Mouse (Mus musculus) forebrain, embryonic 15.5 days (tissue): ENCODE results near the gene Tln2. TPM values are rescaled to one million over a fixed set of nuclear protein-coding genes. Genes with fewer than 3 reads are reported as not detected.

Experiments used
- ATAC-seq: fragments of 200-750 bp; cut with Nextera tagmentation; replicated peaks from 2 replicates; pipeline ENCODE4 v1.8.0; 2017; ENCODE audit warnings: mild to moderate bottlenecking, moderate TSS enrichment, moderate library complexity
- H3K27ac ChIP-seq: fragments of 300-500 bp; sonication (generic); replicated peaks from 2 replicates; pipeline ENCODE4 v1.5.1; 2015; ENCODE audit warnings: mild to moderate bottlenecking, inconsistent platforms
- H3K27me3 ChIP-seq: fragments of 300-500 bp; sonication (generic); 2 replicates; pipeline ENCODE4 v1.6.1; 2015; ENCODE audit warnings: inconsistent platforms
- H3K36me3 ChIP-seq: fragments of 300-500 bp; sonication (generic); 2 replicates; pipeline ENCODE4 v1.6.1; 2015; ENCODE audit warnings: mild to moderate bottlenecking, inconsistent platforms
- H3K4me1 ChIP-seq: fragments of 300-500 bp; sonication (generic); 2 replicates; pipeline ENCODE4 v1.6.1; 2015; ENCODE audit warnings: inconsistent platforms
- H3K4me2 ChIP-seq: fragments of 300-500 bp; sonication (generic); replicated peaks from 2 replicates; pipeline ENCODE4 v1.6.1; 2015; ENCODE audit warnings: mild to moderate bottlenecking, inconsistent platforms
- H3K4me3 ChIP-seq: fragments of 300-500 bp; sonication (generic); 2 replicates; pipeline ENCODE4 v1.5.1; 2015; ENCODE audit warnings: mild to moderate bottlenecking, inconsistent platforms
- H3K9ac ChIP-seq: fragments of 300-500 bp; sonication (generic); replicated peaks from 2 replicates; pipeline ENCODE4 v1.6.1; 2015; ENCODE audit warnings: mild to moderate bottlenecking, inconsistent platforms
- H3K9me3 ChIP-seq: fragments of 300-500 bp; sonication (generic); 2 replicates; pipeline ENCODE4 v1.6.1; 2016; ENCODE audit warnings: inconsistent platforms
- WGBS: fragments of 180-500 bp; shearing (Covaris S2); methylation state at CpG from one replicate; pipeline ENCODE4 v1.1.7; 2015; ENCODE audit warnings: mixed read lengths; 5-methylcytosine and 5-hydroxymethylcytosine counted together
- polyA plus RNA-seq: library from polyadenylated mRNA; unstranded; fragments of >200 nt; fragmentation: Nextera tagmentation; extraction: Ambion mirVana; gene quantifications from 2 replicates; pipeline ENCODE4 v1.2.1, GENCODE M21; 2015

Tln2 gene
- polyA plus RNA-seq, 1 experiment from 2014 or later: 17.5 TPM

DNA sequence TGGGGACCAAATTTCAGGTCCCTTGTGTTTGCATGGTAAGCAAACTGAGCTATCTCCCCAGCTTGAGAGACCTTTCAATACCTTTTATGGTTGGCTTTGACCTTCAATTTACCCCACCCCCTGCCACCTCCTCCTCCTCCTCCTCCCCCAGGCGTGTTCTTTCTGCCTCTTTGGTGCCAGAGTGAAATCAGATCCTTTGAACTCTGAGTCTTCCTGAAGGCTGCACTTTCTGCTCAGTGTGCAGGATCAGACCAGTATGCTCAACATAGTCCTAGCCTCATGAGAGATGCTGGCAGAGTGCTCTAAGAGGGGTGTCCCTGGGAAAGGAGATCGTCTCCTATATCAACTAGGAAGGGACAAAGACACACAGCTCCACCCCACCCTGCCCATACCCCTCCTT lies 309.4 kb downstream of the Tln2 start:
- H3K4me3 ChIP-seq: no peak overlapping the region
- H3K9me3 ChIP-seq: no peaks in the 10 kb centered on the region
- H3K9ac ChIP-seq: no peak overlapping the region
- no peak overlapping the region for H3K27ac ChIP-seq
- no peak for ATAC-seq
- 66% methylated on average over 2 of the region's 2 CpGs for WGBS
- H3K36me3 ChIP-seq: no peaks in the 10 kb centered on the region; the same call in 1 of the 2 replicates
- no peak overlapping the region for H3K4me2 ChIP-seq
- no peaks in the 10 kb centered on the region for H3K4me1 ChIP-seq
- H3K27me3 ChIP-seq: no peaks in the 10 kb centered on the region

DNA sequence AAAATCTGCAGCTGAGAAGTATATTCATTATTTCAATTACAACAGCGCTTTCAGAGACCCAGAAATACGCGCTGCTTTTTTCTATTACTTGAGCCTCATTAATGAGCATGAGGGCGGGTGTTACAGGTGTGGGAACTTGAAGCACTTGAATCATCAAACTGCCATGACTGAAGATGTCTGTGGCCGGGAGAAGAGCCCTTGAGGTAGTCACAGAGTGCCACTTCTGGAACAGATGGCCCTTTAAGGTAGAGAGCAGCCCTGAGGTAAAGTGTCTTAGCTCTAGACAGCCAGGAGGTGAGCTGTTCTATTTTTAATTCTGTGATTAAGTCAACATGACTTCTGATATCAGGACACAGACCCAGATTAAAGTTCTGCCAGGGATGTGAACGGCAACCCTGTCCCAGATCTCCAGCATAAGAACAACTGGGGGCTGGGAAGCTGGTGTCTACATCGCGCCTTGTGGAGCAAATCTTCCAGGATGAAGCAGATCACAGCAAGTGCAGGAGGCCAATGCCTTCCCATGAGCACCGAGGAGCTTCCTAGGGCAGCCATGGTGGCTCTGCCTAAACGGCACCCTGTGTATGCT lies 312.0 kb downstream of the Tln2 start:
- Histone ChIP-seq H3K4me2 (no peak overlapping the region), H3K27me3 (no peaks in the 10 kb centered on the region), H3K4me3 (no peak overlapping the region), H3K27ac (no peak overlapping the region), H3K9me3 (no peaks in the 10 kb centered on the region), H3K4me1 (no peaks in the 10 kb centered on the region), H3K9ac (no peak overlapping the region), H3K36me3 (no peaks in the 10 kb centered on the region; the same call in 1 of the 2 replicates)
- 87% methylated on average over 10 of the region's 10 CpGs for WGBS
- ATAC-seq: no peak

DNA sequence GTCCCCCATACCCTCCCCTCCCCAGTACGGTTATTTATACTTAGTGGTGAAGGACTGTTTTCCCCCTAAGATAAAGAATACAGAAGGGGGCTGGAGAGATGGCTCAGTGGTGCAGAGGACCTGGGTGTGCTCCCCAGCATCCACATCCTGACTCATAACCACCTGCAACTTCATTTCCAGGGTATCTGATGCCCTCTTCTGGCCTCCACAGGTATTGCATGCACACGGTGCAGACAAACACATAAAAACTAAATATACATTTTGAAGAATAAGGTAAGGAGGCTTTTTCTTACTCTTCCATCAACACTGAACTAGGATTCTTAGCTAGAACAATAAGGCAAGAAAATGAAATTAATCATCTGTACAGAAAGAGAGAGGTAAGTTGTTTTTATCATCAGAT lies 314.2 kb downstream of the Tln2 start:
- H3K36me3 ChIP-seq: no peaks in the 10 kb centered on the region; the same call in 1 of the 2 replicates
- no peaks in the 10 kb centered on the region for H3K27me3 ChIP-seq
- no peaks in the 10 kb centered on the region for H3K9me3 ChIP-seq
- H3K4me3 ChIP-seq: no peak overlapping the region
- 100% methylated on average over 2 of the region's 2 CpGs for WGBS
- no peaks in the 10 kb centered on the region for H3K4me1 ChIP-seq
- no peak overlapping the region for H3K9ac ChIP-seq
- no peak for ATAC-seq
- H3K27ac ChIP-seq: no peak overlapping the region
- no peak overlapping the region for H3K4me2 ChIP-seq

DNA sequence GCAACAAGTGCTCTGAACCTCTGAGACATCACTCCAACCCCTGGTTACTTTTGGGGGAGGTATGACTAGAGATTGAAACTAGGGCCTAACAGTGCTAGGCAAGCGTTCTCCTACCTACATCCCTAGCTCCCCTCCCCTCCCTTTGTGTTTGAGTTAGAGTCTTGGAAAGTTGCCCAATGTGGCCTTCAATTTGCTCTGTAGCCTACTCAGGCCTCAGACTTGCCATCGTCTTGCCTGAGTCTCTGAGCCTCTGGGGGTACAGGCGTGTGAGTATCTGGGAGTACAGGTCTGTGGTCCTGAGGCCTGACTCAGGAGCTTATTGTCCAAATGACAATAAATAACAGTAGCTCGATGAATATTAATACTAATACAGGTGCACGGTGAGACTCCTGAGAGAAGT lies 317.8 kb downstream of the Tln2 start:
- H3K36me3 ChIP-seq: no peaks in the 10 kb centered on the region
- ATAC-seq: no peak
- no peak overlapping the region for H3K4me3 ChIP-seq
- no peaks in the 10 kb centered on the region for H3K27me3 ChIP-seq
- no peak overlapping the region for H3K4me2 ChIP-seq
- H3K4me1 ChIP-seq: no peaks in the 10 kb centered on the region
- H3K27ac ChIP-seq: no peak overlapping the region
- WGBS: 70% methylated on average over 5 of the region's 5 CpGs
- H3K9ac ChIP-seq: no peak overlapping the region
- no peaks in the 10 kb centered on the region for H3K9me3 ChIP-seq

DNA sequence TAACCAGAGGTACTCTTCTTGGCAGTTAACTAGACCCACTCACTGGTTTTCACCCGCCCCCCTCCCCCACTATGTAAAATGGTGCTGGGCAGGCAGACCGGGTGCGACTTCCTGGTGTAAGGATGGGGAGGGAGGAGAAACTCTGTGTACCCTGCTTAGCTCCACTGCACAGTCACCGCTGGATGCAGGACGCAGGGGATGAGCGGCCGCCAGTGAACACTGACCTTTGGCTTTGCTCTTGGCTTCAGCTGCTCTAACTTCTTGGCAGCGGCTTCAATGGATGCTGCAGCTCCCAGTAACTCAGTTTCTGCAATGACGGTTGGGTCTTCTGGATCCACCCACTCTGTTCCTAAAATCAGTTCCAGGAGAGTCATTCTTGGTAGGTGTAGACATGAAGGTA lies 319.0 kb downstream of the Tln2 start:
- no peaks in the 10 kb centered on the region for H3K36me3 ChIP-seq
- H3K4me3 ChIP-seq: no peak overlapping the region
- no peak for ATAC-seq
- no peak overlapping the region for H3K9ac ChIP-seq
- H3K27me3 ChIP-seq: no peaks in the 10 kb centered on the region
- no peaks in the 10 kb centered on the region for H3K4me1 ChIP-seq
- H3K27ac ChIP-seq: no peak overlapping the region
- no peak overlapping the region for H3K4me2 ChIP-seq
- H3K9me3 ChIP-seq: no peaks in the 10 kb centered on the region
- WGBS: 92% methylated on average over 9 of the region's 9 CpGs

DNA sequence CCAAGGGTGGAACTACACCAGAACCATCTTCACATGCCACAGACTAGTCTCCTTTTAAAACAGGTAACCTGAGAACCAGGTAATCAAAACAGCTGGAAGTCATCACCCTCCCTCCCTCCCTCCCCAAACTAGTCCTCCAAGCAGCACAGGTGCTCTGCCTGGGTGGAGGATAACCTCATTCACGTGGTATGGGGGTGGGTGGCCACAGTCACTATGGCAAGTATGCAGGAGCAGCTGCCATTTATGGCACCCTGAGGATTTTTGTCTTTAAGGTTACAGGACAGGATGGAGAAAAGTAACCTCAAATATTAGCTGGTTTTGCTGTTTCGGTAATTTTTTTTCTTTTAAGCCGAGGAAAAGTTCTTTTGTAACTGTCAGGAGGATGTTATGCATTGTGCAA lies 322.5 kb downstream of the Tln2 start:
- no peaks in the 10 kb centered on the region for H3K27me3 ChIP-seq
- H3K9ac ChIP-seq: no peak overlapping the region
- H3K27ac ChIP-seq: no peak overlapping the region
- H3K36me3 ChIP-seq: no peaks in the 10 kb centered on the region
- WGBS: 81% methylated on average over 3 of the region's 3 CpGs
- H3K4me3 ChIP-seq: no peak overlapping the region
- H3K9me3 ChIP-seq: no peaks in the 10 kb centered on the region
- H3K4me2 ChIP-seq: no peak overlapping the region
- no peaks in the 10 kb centered on the region for H3K4me1 ChIP-seq
- ATAC-seq: no peak

DNA sequence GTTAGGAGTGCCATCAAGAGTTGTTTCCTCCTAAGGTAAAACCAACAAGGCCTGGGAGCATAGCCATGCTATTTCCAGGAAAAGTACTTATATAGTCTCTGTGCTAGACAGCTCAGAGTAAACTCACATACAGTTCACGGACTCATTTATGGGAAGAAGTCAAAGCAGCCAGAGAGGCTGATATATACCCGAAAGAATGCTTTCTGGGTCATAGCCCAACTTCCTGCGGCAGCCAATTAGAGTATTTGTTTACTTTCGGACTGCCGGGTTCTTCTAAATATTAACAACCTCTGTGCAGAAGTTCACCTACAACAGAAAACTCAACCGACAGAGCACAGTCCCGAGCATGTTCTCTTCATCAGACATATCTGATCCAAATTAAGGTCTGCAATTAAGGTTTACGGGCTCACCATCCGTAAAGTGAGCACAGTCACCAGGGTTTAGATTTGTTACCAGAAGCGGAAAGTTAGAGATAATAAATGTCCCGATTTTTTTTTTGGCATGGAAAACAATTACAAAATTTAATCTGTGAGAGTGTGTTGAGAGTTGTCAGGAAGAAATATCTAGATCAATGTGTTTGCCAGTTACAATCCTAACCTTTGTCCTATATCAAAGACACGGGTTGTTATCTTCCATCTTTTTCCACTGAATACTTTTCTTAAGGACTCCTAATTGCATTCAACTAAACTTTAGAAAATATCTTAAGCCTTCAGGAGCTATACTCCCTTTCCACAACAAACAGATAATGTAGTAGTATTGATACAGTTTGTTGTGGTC lies 323.9 kb downstream of the Tln2 start:
- no peak overlapping the region for H3K4me2 ChIP-seq
- WGBS: 88% methylated on average over 12 of the region's 12 CpGs
- no peaks in the 10 kb centered on the region for H3K27me3 ChIP-seq
- H3K4me3 ChIP-seq: no peak overlapping the region
- no peak overlapping the region for H3K27ac ChIP-seq
- no peak overlapping the region for H3K9ac ChIP-seq
- no peaks in the 10 kb centered on the region for H3K4me1 ChIP-seq
- no peak for ATAC-seq
- H3K9me3 ChIP-seq: no peaks in the 10 kb centered on the region
- no peaks in the 10 kb centered on the region for H3K36me3 ChIP-seq

DNA sequence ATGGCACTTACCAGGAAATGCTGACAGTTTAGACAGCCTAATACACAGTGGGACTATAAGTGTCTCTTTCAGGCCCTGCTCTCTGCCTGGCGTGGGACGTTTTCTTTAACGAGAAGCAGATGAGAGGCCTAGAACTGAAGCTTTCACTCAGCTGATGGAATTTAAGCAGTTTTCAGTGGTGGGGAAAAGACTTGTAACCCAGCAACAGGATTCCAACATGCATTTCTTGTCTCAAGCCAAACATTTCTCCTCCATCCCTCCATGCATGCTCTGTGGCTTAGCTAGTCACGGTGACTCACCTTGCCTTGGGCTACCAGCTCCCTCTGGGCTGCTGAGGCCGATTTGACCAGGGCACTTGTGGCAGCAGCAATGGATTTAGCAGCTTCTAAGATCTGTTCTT lies 330.5 kb downstream of the Tln2 start:
- no peaks in the 10 kb centered on the region for H3K27me3 ChIP-seq
- H3K4me2 ChIP-seq: no peak overlapping the region
- 0 out of 2 replicates have a peak, but pooled peaks cover 4% of the 10 kb centered on the region for H3K36me3 ChIP-seq
- H3K9ac ChIP-seq: no peak overlapping the region
- no peaks in the 10 kb centered on the region for H3K9me3 ChIP-seq
- 68% methylated on average over 5 of the region's 5 CpGs for WGBS
- H3K4me1 ChIP-seq: no peaks in the 10 kb centered on the region
- H3K27ac ChIP-seq: no peak overlapping the region
- no peak overlapping the region for H3K4me3 ChIP-seq
- ATAC-seq: no peak

DNA sequence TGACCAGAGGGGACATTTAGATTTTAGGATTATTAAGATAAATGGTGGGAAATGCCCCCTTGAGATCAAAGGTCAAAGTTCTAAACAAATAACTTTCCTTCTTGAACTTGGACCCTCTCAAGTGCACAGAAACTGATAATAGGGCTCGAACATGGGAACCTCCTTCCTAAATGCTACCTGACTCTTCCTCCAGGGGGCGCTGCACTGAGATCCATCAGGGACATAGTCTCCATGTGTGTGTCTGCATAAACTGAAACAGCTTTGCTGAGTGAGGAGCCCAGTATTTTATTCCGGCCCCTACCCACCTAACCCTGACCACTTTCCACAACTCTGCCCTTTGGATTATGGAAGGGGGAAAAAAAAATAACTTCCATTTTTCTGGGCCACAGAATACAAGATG lies 339.1 kb downstream of the Tln2 start:
- ATAC-seq: no peak
- no peak overlapping the region for H3K4me3 ChIP-seq
- 62% methylated on average over 3 of the region's 3 CpGs for WGBS
- no peaks in the 10 kb centered on the region for H3K9me3 ChIP-seq
- no peaks in the 10 kb centered on the region for H3K27me3 ChIP-seq
- no peak overlapping the region for H3K4me2 ChIP-seq
- no peak overlapping the region for H3K27ac ChIP-seq
- H3K4me1 ChIP-seq: no peaks in the 10 kb centered on the region
- H3K9ac ChIP-seq: no peak overlapping the region
- H3K36me3 ChIP-seq: no peaks in the 10 kb centered on the region

DNA sequence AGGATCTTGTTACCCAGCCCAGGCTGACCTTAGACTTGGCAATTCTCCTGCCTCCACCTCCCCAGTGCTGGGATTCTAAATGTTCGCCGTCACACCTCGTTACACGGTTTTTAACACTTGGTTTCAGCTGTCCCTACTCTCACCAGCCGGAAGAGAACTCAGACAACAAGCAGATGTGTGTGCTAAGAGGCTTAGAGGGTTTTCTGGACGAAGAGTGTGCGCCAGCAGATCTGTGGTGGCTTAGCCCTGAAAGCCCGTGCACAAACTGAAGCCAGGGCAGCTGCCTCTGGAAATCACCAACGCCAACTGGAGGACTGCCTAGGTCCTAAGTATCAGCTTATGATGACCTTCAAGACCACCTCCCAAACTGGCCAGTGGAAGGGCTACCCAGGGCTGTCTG lies 341.5 kb downstream of the Tln2 start:
- H3K27me3 ChIP-seq: no peaks in the 10 kb centered on the region
- no peaks in the 10 kb centered on the region for H3K4me1 ChIP-seq
- WGBS: 71% methylated on average over 9 of the region's 9 CpGs
- no peaks in the 10 kb centered on the region for H3K9me3 ChIP-seq
- H3K36me3 ChIP-seq: no peaks in the 10 kb centered on the region
- no peak overlapping the region for H3K9ac ChIP-seq
- no peak overlapping the region for H3K27ac ChIP-seq
- no peak overlapping the region for H3K4me2 ChIP-seq
- no peak for ATAC-seq
- no peak overlapping the region for H3K4me3 ChIP-seq

DNA sequence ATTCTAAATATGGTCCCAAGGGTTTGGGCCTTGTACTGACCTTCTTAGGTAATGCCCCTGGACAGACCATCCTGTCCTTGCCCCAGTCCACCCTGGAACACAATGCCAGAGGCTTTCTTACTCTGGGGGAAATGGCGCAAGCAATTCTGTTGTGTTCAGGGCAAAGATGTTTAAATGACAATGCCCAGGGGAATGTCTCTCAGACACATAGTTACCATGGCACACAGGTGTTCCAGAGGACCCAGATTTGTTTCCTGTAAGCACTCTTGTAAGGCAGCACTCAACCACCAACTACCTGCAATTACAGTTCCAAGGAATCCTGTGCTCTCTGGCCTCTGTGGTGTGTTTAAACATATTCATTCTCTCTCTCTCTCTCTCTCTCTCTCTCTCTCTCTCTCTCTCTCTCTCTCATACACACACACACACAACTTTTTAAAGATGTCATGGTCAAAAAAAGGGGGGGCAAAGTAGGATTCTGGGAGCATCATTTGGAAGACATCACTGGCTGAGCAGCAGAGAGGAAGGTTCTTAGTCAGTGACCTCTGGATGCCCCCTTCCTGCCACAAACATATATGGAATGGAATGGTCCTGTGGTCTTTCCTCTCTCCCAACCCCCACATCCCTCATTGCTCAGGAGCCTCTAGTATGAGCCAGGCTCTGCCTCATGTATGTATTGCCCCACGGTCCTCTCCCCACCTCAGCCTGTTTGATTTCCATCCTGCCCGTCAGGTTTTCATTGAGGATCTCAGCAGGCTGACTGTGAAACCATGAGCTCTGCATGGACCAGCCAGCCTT lies 345.1 kb downstream of the Tln2 start:
- H3K9ac ChIP-seq: no peak overlapping the region
- no peaks in the 10 kb centered on the region for H3K4me1 ChIP-seq
- H3K9me3 ChIP-seq: no peaks in the 10 kb centered on the region
- no peaks in the 10 kb centered on the region for H3K27me3 ChIP-seq
- H3K36me3 ChIP-seq: no peaks in the 10 kb centered on the region
- no peak overlapping the region for H3K27ac ChIP-seq
- no peak for ATAC-seq
- H3K4me2 ChIP-seq: no peak overlapping the region
- WGBS: 74% methylated on average over 3 of the region's 3 CpGs
- no peak overlapping the region for H3K4me3 ChIP-seq

DNA sequence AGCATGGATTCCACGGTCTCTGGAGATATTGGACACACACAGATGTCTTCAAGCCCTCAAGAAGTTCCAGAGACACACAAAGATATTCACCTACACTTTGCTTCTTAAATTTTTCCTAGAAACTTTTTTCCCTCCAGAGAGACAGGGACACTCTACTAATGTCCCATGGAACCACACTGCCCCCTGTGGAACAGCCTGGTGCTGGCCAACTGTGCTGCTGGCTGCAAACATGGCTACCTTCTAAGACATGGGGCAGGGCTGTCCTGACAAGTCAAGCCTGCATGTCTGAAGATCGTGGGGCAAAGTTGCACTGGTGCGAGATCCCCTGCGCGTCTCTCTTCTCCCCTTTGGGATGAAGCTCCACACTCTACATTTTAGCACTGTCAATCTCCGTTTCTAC lies 346.2 kb downstream of the Tln2 start:
- no peaks in the 10 kb centered on the region for H3K27me3 ChIP-seq
- no peak overlapping the region for H3K27ac ChIP-seq
- no peak for ATAC-seq
- no peaks in the 10 kb centered on the region for H3K36me3 ChIP-seq
- WGBS: 81% methylated on average over 6 of the region's 6 CpGs
- no peak overlapping the region for H3K4me2 ChIP-seq
- no peak overlapping the region for H3K4me3 ChIP-seq
- H3K9ac ChIP-seq: no peak overlapping the region
- H3K4me1 ChIP-seq: no peaks in the 10 kb centered on the region
- no peaks in the 10 kb centered on the region for H3K9me3 ChIP-seq
